Mouse (Mus musculus): ENCODE data around the gene Kazn.

GRCm38 (mm10) chr4:142083193-142083592 lies 156.0 kb downstream of the Kazn start:
- no peak for TF ChIP-seq CTCF (IDR thresholded peaks at IDR 0.05; ENCODE audit: low read depth, low read length)
- TF ChIP-seq EP300 (IDR thresholded peaks at IDR 0.05; ENCODE audit: insufficient read depth, low read depth, low read length), result no peak

All from ES-Bruce4 (cell line).